In genomic region chr7:127103960-127104359, GRCm38 (mm10) we compare ENCODE assay signal across 8 mouse cellular contexts. TPM values are rescaled to one million over a fixed set of nuclear protein-coding genes. Genes with fewer than 3 reads are reported as not detected.
DNase-seq lines count a peak whose midpoint lies in the region; ATAC-seq lines count a peak whose summit lies in the region.

No protein-coding gene starts in this region.

- peak; percentile 67 for ATAC-seq in erythroid progenitor cell, adult 5-6 weeks (replicated peaks; ENCODE audit: low FRiP score, poor library complexity, severe bottlenecking)
- ATAC-seq in megakaryocyte progenitor cell, adult 5-6 weeks (replicated peaks; ENCODE audit: poor library complexity): peak; percentile 63
- ATAC-seq in frontal cortex, adult (ENCODE audit: low TSS enrichment): no peak

- DNase-seq in cerebellum, adult 9-10 months: peak; percentile 32
- DNase-seq in cerebellum, postnatal 4 days (ENCODE audit: low spot score in 2 of 2): no peak
- DNase-seq in B cell, adult 2 months: peak; percentile 28 to 30
- DNase-seq in embryo, embryonic 11 days: no peak
- DNase-seq in Muller cell, postnatal 12 days (ENCODE audit: inconsistent ontology term): no peak

RNA-seq across cellular contexts. Expression of gene AI467606, which starts 12.8 kb away (rescaled TPM):
- total RNA-seq in erythroid progenitor cell, adult 5-6 weeks (2015; ENCODE audit: low replicate concordance): 18.0 and 25.9 TPM in 2 replicates
- 10.5 and 12.7 TPM in 2 replicates for total RNA-seq in erythroid progenitor cell, adult 5-6 weeks (2017; ENCODE audit: low replicate concordance)
- total RNA-seq in megakaryocyte progenitor cell, adult 5-6 weeks (2015): 27.4 and 27.5 TPM in 2 replicates
- total RNA-seq in megakaryocyte progenitor cell, adult 5-6 weeks (2017): 17.5 and 20.6 TPM in 2 replicates

RNA-seq across cellular contexts. Expression of gene Zg16, which starts 16.8 kb away (rescaled TPM):
- total RNA-seq in erythroid progenitor cell, adult 5-6 weeks (2015; ENCODE audit: low replicate concordance): 3.6 and 9.2 TPM in 2 replicates
- 1.2 and 6.0 TPM in 2 replicates for total RNA-seq in erythroid progenitor cell, adult 5-6 weeks (2017; ENCODE audit: low replicate concordance)
- 4.4 and 4.7 TPM in 2 replicates for total RNA-seq in megakaryocyte progenitor cell, adult 5-6 weeks (2015)
- 1.7 and 4.0 TPM in 2 replicates for total RNA-seq in megakaryocyte progenitor cell, adult 5-6 weeks (2017)

RNA-seq across cellular contexts. Expression of gene Qprt, which starts 18.1 kb away (rescaled TPM):
- not detected in 2 replicates for total RNA-seq in erythroid progenitor cell, adult 5-6 weeks (2015; ENCODE audit: low replicate concordance)
- total RNA-seq in erythroid progenitor cell, adult 5-6 weeks (2017; ENCODE audit: low replicate concordance): 1.8 TPM in 1 of 2 replicates, not detected in the other
- 2.0 and 3.5 TPM in 2 replicates for total RNA-seq in megakaryocyte progenitor cell, adult 5-6 weeks (2015)
- total RNA-seq in megakaryocyte progenitor cell, adult 5-6 weeks (2017): 1.1 and 1.9 TPM in 2 replicates

RNA-seq across cellular contexts. Expression of gene Spn, which starts 33.7 kb away (rescaled TPM):
- 16.2 and 30.2 TPM in 2 replicates for total RNA-seq in erythroid progenitor cell, adult 5-6 weeks (2015; ENCODE audit: low replicate concordance)
- total RNA-seq in erythroid progenitor cell, adult 5-6 weeks (2017; ENCODE audit: low replicate concordance): 30.8 and 32.0 TPM in 2 replicates
- total RNA-seq in megakaryocyte progenitor cell, adult 5-6 weeks (2015): 86.0 and 93.4 TPM in 2 replicates
- 294 and 316 TPM in 2 replicates for total RNA-seq in megakaryocyte progenitor cell, adult 5-6 weeks (2017)

Comparison
In these comparisons a context has a peak if more than half of its experiments do, and no peak if none do; other contexts are left out.
1. DNase-seq: peak in cerebellum, adult 9-10 months (single experiment) and B cell, adult 2 months (2 of 2); none in cerebellum, postnatal 4 days (0 of 2), embryo, embryonic 11 days (single experiment) and Muller cell, postnatal 12 days (single experiment).